Mouse (Mus musculus): ENCODE measurements around the gene Nfix. TPM values are rescaled to one million over a fixed set of nuclear protein-coding genes. Genes with fewer than 3 reads are reported as not detected.

The Nfix gene
- total RNA-seq, 2 experiments from 2014 or later = 134 to 137 TPM

GRCm38 (mm10) chr8:84722530-84722849 lies 77.7 kb downstream of the Nfix start:
- DNase-seq (ENCODE audit: low spot score in 2 of 2) = no peak

- DNase-seq (ENCODE audit: low spot score in 2 of 2) = no peak
Observed at GRCm38 (mm10) chr8:84718959-84719690, 81.0 kb downstream of the Nfix start.

GRCm38 (mm10) chr8:84718476-84718875 lies 81.7 kb downstream of the Nfix start:
- DNase-seq (ENCODE audit: low spot score in 2 of 2) = no peak

GRCm38 (mm10) chr8:84716790-84717189 lies 83.4 kb downstream of the Nfix start:
- DNase-seq (ENCODE audit: low spot score in 2 of 2) = no peak

- DNase-seq (ENCODE audit: low spot score in 2 of 2) = no peak
Observed at GRCm38 (mm10) chr8:84715893-84716468, 84.2 kb downstream of the Nfix start.

- DNase-seq (ENCODE audit: low spot score in 2 of 2) = no peak
Observed at GRCm38 (mm10) chr8:84714161-84714560, 86.0 kb downstream of the Nfix start.

- no peak for DNase-seq (ENCODE audit: low spot score in 2 of 2)
Observed at GRCm38 (mm10) chr8:84713381-84713780, 86.8 kb downstream of the Nfix start.

GRCm38 (mm10) chr8:84712759-84713120 lies 87.4 kb downstream of the Nfix start:
- DNase-seq (ENCODE audit: low spot score in 2 of 2) = no peak

- no peak for DNase-seq (ENCODE audit: low spot score in 2 of 2)
Observed at GRCm38 (mm10) chr8:84711933-84712758, 88.0 kb downstream of the Nfix start.

GRCm38 (mm10) chr8:84711312-84711711 lies 88.8 kb downstream of the Nfix start:
- no peak for DNase-seq (ENCODE audit: low spot score in 2 of 2)

- no peak for DNase-seq (ENCODE audit: low spot score in 2 of 2)
Observed at GRCm38 (mm10) chr8:84709931-84710330, 90.2 kb downstream of the Nfix start.

- peak in 1 of 2 experiments; percentile 74 for DNase-seq (ENCODE audit: low spot score in 2 of 2)
Observed at GRCm38 (mm10) chr8:84708774-84709475, 91.2 kb downstream of the Nfix start.

- no peak for DNase-seq (ENCODE audit: low spot score in 2 of 2)
Observed at GRCm38 (mm10) chr8:84708071-84708541, 92.0 kb downstream of the Nfix start.

GRCm38 (mm10) chr8:84707267-84707883 lies 92.8 kb downstream of the Nfix start:
- no peak for DNase-seq (ENCODE audit: low spot score in 2 of 2)

GRCm38 (mm10) chr8:84706610-84707266 lies 93.4 kb downstream of the Nfix start:
- DNase-seq (ENCODE audit: low spot score in 2 of 2) = no peak

GRCm38 (mm10) chr8:84705960-84706359 lies 94.2 kb downstream of the Nfix start:
- DNase-seq (ENCODE audit: low spot score in 2 of 2) = no peak

GRCm38 (mm10) chr8:84704867-84705831 lies 95.0 kb downstream of the Nfix start:
- no peak for DNase-seq (ENCODE audit: low spot score in 2 of 2)

- DNase-seq (ENCODE audit: low spot score in 2 of 2) = peak in 1 of 2 experiments; percentile 58
Observed at GRCm38 (mm10) chr8:84704356-84704755, 95.8 kb downstream of the Nfix start.
